Mouse (Mus musculus) hindbrain, embryonic 10.5 days (tissue): ENCODE results near the gene Cela3b. TPM values are rescaled to one million over a fixed set of nuclear protein-coding genes. Genes with fewer than 3 reads are reported as not detected.

ENCODE experiments used
- DNase-seq: peaks from one replicate; pipeline ENCODE4 v3.0.0-alpha.2; 2017; ENCODE audit warnings: low spot score
- H3K27ac ChIP-seq: fragments of 300-500 bp; sonication (generic); 2 replicates; pipeline ENCODE4 v1.5.1; 2016; ENCODE audit warnings: mild to moderate bottlenecking, moderate library complexity
- H3K27me3 ChIP-seq: fragments of 300-500 bp; sonication (generic); 2 replicates; pipeline ENCODE4 v1.6.1; 2016; ENCODE audit warnings: mild to moderate bottlenecking; ENCODE audit not compliant: poor library complexity, insufficient read depth, severe bottlenecking
- H3K36me3 ChIP-seq: fragments of 300-500 bp; sonication (generic); 2 replicates; pipeline ENCODE4 v1.6.1; 2016; ENCODE audit warnings: mild to moderate bottlenecking, moderate library complexity
- H3K4me1 ChIP-seq: fragments of 300-500 bp; sonication (generic); replicated peaks from 2 replicates; pipeline ENCODE4 v1.6.1; 2016; ENCODE audit warnings: mild to moderate bottlenecking
- H3K4me3 ChIP-seq: fragments of 300-500 bp; sonication (generic); 2 replicates; pipeline ENCODE4 v1.5.1; 2016; ENCODE audit warnings: mild to moderate bottlenecking, moderate library complexity
- H3K9me3 ChIP-seq: fragments of 300-500 bp; sonication (generic); 2 replicates; pipeline ENCODE4 v1.6.1; 2016; ENCODE audit warnings: mild to moderate bottlenecking, moderate library complexity
- WGBS: fragments of 180-500 bp; shearing (Covaris S2); methylation state at CpG from one replicate; pipeline ENCODE4 v1.1.7; 2016; 5-methylcytosine and 5-hydroxymethylcytosine counted together
- polyA plus RNA-seq: library from polyadenylated mRNA; unstranded; fragments of >200 nt; fragmentation: Nextera tagmentation; extraction: Ambion mirVana; gene quantifications from 2 replicates; pipeline ENCODE4 v1.2.1, GENCODE M21; 2016

Cela3b gene
- not detected in 2 replicates for polyA plus RNA-seq

- 94% methylated on average over 4 of the region's 4 CpGs for WGBS
- H3K27me3 ChIP-seq = no peaks in the 10 kb centered on the region
- H3K4me3 ChIP-seq = no peak within 1 kb of the TSS
- H3K4me1 ChIP-seq = no peaks in the 10 kb centered on the region
- H3K36me3 ChIP-seq = no peaks in the 10 kb centered on the region
- DNase-seq = no peak
- no peaks in the 10 kb centered on the region for H3K9me3 ChIP-seq
- no peak within 1 kb of the TSS for H3K27ac ChIP-seq
Measured at GRCm38 (mm10) chr4:137430502-137430901, at the start of gene Cela3b. Gene Cela3b, minus strand, starts transcription at chr4:137430540.

GRCm38 (mm10) chr4:137479757-137480156 lies 49.4 kb upstream of the Cela3b start:
- 16% methylated on average over 6 of the region's 6 CpGs for WGBS
- Histone ChIP-seq H3K27me3 (peaks cover 10% of the 10 kb centered on the region; the same call in 1 of the 2 replicates), H3K4me3 (0 out of 2 replicates have a peak overlapping the region, but pooled peaks have one; percentile 20), H3K27ac (peak overlapping the region; percentile 81), H3K36me3 (no peaks in the 10 kb centered on the region), H3K9me3 (no peaks in the 10 kb centered on the region), H3K4me1 (peaks cover 92% of the 10 kb centered on the region)
- peak; percentile 48 for DNase-seq

DNA sequence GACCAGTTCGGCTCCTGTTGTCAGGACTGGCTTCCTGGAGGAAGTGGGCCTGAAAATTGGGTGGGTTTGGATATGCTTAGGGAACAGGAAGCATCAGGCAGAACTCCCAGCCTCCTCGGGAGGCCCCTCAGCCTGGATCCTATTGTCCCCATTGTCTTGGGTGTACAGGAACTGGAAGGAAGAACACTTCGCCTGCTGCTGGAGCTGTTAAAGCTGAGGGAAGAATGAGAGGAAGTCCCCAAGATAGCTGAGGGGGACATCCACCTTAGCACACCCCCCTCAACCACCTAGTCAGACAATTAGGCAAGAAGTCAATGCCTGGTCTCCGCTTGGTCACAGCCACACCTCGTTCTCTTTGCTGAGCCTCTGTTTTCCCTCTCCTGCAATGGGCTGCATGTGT lies 48.0 kb upstream of the Cela3b start:
- Histone ChIP-seq H3K4me1 (peaks cover 93% of the 10 kb centered on the region), H3K27ac (peak overlapping the region; percentile 81)

DNA sequence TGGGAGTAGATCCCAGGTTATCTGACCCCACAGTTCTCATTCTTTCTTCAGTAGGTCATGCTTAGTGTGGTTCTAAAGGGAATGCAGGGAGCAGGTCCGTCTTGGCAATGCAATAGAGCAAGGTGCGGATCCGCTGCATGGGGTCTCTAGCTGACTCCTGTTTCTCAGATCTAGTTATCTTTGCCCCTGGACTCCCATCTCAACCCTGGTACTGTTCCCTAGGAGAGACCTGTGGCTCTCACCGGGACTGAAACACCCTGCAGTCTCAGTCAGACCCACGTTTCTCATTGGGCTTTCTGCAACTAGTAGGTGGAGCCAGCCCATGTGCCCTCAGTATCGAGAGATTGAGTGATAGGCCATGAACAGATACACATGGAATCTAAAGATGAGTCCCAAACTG lies 47.3 kb upstream of the Cela3b start:
- Histone ChIP-seq H3K4me1 (peaks cover 98% of the 10 kb centered on the region), H3K27ac (peak overlapping the region; percentile 81; the same call in 1 of the 2 replicates), H3K36me3 (no peaks in the 10 kb centered on the region), H3K4me3 (no peak overlapping the region), H3K9me3 (no peaks in the 10 kb centered on the region), H3K27me3 (peaks cover 10% of the 10 kb centered on the region; the same call in 1 of the 2 replicates)
- WGBS = 53% methylated on average over 6 of the region's 6 CpGs
- DNase-seq = no peak

More for the DNA sequence above, 48.0 kb upstream of the Cela3b start:
- Histone ChIP-seq H3K9me3 (no peaks in the 10 kb centered on the region), H3K4me3 (no peak overlapping the region), H3K36me3 (no peaks in the 10 kb centered on the region), H3K27me3 (peaks cover 10% of the 10 kb centered on the region; the same call in 1 of the 2 replicates)
- 63% methylated on average over 5 of the region's 5 CpGs for WGBS
- DNase-seq = no peak

DNA sequence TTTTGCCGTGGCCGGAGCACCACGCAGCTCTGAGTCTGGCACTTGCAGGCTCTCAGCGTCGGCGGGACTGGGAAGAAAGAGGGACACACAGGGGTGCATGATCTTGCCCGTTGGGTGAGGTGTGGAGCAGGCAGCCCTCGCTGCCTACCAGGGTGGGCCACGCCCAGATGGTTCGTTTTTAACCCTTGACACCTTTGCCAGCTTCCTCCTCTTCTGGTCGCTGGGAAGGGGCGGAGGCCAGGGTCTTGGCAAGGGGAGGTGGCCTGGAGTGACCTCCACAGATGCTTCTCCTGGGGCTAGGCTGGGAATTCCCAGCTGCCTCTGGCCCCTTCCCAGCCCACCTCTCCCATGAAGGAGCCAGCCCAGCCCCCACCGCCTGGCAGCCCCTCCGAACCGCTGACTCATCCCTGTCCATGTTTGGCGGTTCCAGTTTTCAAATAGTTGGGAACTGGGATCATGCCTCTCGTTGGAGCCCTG lies 46.5 kb upstream of the Cela3b start:
- WGBS = 17% methylated on average over 17 of the region's 17 CpGs
- no peaks in the 10 kb centered on the region for H3K9me3 ChIP-seq
- peaks cover 10% of the 10 kb centered on the region; the same call in 1 of the 2 replicates for H3K27me3 ChIP-seq
- peak overlapping the region; percentile 81 for H3K27ac ChIP-seq
- H3K36me3 ChIP-seq = no peaks in the 10 kb centered on the region; the same call in 1 of the 2 replicates
- H3K4me3 ChIP-seq = peak overlapping the region; percentile 31
- DNase-seq = peak; percentile 31
- H3K4me1 ChIP-seq = peaks cover 93% of the 10 kb centered on the region

DNA sequence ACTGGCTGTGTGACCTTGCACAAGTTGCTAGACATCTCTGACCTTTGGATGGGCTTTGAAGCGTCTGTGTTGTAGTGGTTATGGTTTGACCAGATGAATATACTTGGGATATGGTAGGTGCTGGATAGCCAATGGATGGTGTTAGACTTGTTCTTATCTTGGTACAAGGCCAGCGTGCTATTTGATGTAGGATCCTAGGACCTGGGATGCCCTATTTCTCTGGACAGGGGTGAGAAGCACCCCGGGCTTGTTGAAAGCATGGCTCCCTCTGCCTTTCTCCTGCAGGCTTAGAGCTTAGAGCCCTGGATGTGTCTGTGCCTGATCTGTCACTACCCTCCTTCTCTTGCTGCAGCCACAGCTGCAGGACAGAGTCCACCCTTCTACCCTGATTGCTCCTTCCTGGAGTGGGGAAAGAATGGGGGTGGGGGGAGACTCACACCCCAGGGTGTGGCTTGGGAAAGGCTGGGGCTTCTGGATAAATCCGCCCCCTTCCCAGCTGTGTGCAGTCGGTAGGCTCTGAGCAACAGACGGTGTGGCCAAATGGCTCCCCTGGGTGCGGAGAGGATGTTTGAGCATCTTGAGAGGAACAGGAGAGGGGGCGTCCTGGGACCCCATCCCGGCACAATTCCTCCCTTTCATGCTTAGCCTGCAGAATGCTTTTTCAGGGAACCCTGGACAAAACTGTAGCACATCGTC lies 45.9 kb upstream of the Cela3b start:
- H3K27ac ChIP-seq = peak overlapping the region; percentile 81
- H3K9me3 ChIP-seq = no peaks in the 10 kb centered on the region
- 38% methylated on average over 10 of the region's 10 CpGs for WGBS
- peak; percentile 19 for DNase-seq
- H3K4me3 ChIP-seq = peak overlapping the region; percentile 31
- peaks cover 10% of the 10 kb centered on the region; the same call in 1 of the 2 replicates for H3K27me3 ChIP-seq
- H3K36me3 ChIP-seq = no peaks in the 10 kb centered on the region; the same call in 1 of the 2 replicates
- peaks cover 93% of the 10 kb centered on the region for H3K4me1 ChIP-seq

GRCm38 (mm10) chr4:137475271-137476050 lies 45.1 kb upstream of the Cela3b start:
- DNase-seq = no peak
- no peaks in the 10 kb centered on the region for H3K9me3 ChIP-seq
- H3K27me3 ChIP-seq = peaks cover 10% of the 10 kb centered on the region
- H3K27ac ChIP-seq = no peak overlapping the region
- no peaks in the 10 kb centered on the region; the same call in 1 of the 2 replicates for H3K36me3 ChIP-seq
- WGBS = 89% methylated on average over 13 of the region's 13 CpGs
- peaks cover 93% of the 10 kb centered on the region for H3K4me1 ChIP-seq
- H3K4me3 ChIP-seq = no peak overlapping the region

GRCm38 (mm10) chr4:137474694-137475093 lies 44.4 kb upstream of the Cela3b start:
- H3K9me3 ChIP-seq = no peaks in the 10 kb centered on the region
- H3K36me3 ChIP-seq = no peaks in the 10 kb centered on the region; the same call in 1 of the 2 replicates
- peaks cover 5% of the 10 kb centered on the region for H3K27me3 ChIP-seq
- 91% methylated on average over 7 of the region's 7 CpGs for WGBS
- peaks cover 93% of the 10 kb centered on the region for H3K4me1 ChIP-seq
- no peak overlapping the region for H3K4me3 ChIP-seq
- no peak for DNase-seq
- H3K27ac ChIP-seq = no peak overlapping the region

DNA sequence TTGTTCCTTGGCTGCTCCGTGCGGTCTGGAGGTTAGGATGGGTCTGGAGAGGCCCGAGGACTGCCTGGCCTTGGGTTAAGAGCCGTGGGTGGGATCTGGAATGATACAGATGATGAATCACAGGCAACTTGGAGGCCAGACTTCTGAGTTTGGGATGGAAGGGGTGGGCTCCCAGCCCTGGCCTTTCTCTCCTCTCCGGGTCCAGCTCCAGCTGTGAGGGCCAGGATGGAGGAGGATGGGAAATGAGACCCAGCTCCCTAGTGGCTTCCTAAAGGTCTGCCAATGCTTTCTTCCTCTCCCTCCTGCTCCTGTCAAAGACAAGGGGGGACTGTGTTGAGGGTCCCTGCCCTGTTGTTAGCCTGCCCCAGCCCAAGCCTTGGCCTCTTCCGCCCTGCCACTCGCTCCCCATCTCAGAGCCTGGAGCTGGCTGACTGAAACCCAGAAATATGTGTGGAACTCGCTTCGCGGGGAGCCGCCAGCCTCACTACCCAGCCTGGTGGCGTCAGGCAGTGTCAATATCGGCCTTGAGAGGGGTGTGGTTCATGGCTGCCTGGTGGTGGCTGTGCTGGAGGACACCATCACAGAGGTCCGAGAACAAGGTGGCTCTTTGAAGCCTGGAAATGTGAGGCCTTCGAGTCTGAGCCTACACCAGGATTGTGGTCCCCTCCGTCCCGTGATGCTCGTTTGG lies 43.5 kb upstream of the Cela3b start:
- Histone ChIP-seq H3K4me3 (no peak overlapping the region), H3K36me3 (no peaks in the 10 kb centered on the region; the same call in 1 of the 2 replicates), H3K27me3 (peaks cover 4% of the 10 kb centered on the region; the same call in 1 of the 2 replicates), H3K4me1 (peaks cover 93% of the 10 kb centered on the region), H3K27ac (peak overlapping the region; percentile 58; the same call in 1 of the 2 replicates), H3K9me3 (no peaks in the 10 kb centered on the region)
- no peak for DNase-seq
- WGBS = 71% methylated on average over 18 of the region's 18 CpGs

DNA sequence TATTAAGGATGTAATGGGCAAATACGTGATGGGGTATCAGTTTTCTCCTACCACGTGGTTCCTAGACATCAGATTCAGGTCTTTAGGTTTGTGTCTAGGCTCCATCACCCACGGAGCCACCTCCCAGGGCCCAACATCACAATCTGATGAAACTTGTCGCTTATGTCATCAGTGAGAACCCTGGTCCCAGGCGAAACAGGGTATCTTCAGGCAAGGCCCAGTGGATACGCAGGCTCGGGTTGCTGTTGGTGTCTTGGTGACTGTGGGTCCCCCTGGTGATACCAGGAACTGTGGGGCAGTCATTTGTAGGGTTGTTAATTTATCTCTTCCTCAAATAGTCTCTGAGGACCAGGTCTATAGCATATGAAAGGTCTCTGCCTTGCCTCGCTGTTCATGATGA lies 42.9 kb upstream of the Cela3b start:
- H3K36me3 ChIP-seq = no peaks in the 10 kb centered on the region; the same call in 1 of the 2 replicates
- peak overlapping the region; percentile 25; the same call in 1 of the 2 replicates for H3K27ac ChIP-seq
- H3K27me3 ChIP-seq = peaks cover 4% of the 10 kb centered on the region; the same call in 1 of the 2 replicates
- H3K4me1 ChIP-seq = peaks cover 92% of the 10 kb centered on the region
- no peaks in the 10 kb centered on the region for H3K9me3 ChIP-seq
- no peak for DNase-seq
- H3K4me3 ChIP-seq = no peak overlapping the region
- 92% methylated on average over 8 of the region's 8 CpGs for WGBS

DNA sequence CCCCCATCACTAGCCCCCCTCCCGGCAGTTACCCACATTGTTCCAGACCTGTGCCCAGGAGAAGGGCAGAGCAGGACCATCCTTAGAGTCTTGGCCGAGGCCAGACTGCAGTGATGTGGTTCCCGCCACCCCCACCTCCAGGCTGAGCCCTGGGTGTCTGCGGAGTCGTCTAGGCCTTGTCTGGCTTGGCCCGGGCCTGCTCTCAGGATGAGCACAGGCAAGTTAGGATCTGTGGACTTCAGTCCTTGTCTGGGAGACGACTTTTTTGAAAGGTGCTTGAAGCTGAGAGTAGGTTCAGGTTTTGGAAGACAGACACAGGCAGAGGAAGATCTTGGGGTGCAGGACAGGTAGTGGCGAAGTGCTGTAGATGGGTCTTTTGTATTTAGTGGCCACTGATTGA lies 41.0 kb upstream of the Cela3b start:
- Histone ChIP-seq H3K4me3 (peak overlapping the region; percentile 76; the same call in 1 of the 2 replicates), H3K4me1 (peaks cover 81% of the 10 kb centered on the region), H3K36me3 (no peaks in the 10 kb centered on the region; the same call in 1 of the 2 replicates), H3K9me3 (no peaks in the 10 kb centered on the region), H3K27me3 (peaks cover 4% of the 10 kb centered on the region; the same call in 1 of the 2 replicates), H3K27ac (peak overlapping the region; percentile 91)
- no peak for DNase-seq
- WGBS = 68% methylated on average over 8 of the region's 8 CpGs

GRCm38 (mm10) chr4:137470701-137471317 lies 40.5 kb upstream of the Cela3b start:
- H3K4me3 ChIP-seq = peak overlapping the region; percentile 76
- H3K4me1 ChIP-seq = peaks cover 76% of the 10 kb centered on the region
- 60% methylated on average over 9 of the region's 9 CpGs for WGBS

More at GRCm38 (mm10) chr4:137470701-137471317, 40.5 kb upstream of the Cela3b start:
- H3K27me3 ChIP-seq = peaks cover 4% of the 10 kb centered on the region; the same call in 1 of the 2 replicates
- no peaks in the 10 kb centered on the region; the same call in 1 of the 2 replicates for H3K36me3 ChIP-seq
- peak overlapping the region; percentile 91 for H3K27ac ChIP-seq
- H3K9me3 ChIP-seq = no peaks in the 10 kb centered on the region
- DNase-seq = no peak
